Mouse (Mus musculus): Measurements from ENCODE around the gene Trpc4. TPM values are rescaled to one million over a fixed set of nuclear protein-coding genes. Genes with fewer than 3 reads are reported as not detected.

Trpc4 gene
- 0.06 and 0.11 TPM in 2 replicates for polyA plus RNA-seq (2015; fragmentation: Nextera tagmentation; extraction: Ambion mirVana)

GRCm38 (mm10) chr3:54155639-54156315 lies at the start of gene Trpc4:
Trpc4 (plus strand) TSS chr3:54156035.
- ATAC-seq (ENCODE audit: low read depth), result peak; percentile 17; the same call in 1 of the 2 replicates
- no peak within 1 kb of the TSS for H3K9ac ChIP-seq (ENCODE audit: low read length)
- 2% methylated on average over 35 of the region's 36 CpGs for WGBS
- no peaks in the 10 kb centered on the region for H3K9me3 ChIP-seq (ENCODE audit: control insufficient read depth, low read length)
- H3K27me3 ChIP-seq (ENCODE audit: control insufficient read depth, insufficient read depth, low read depth, low read length), result peaks cover 24% of the 10 kb centered on the region
- H3K27ac ChIP-seq (ENCODE audit: low read length), result no peak within 1 kb of the TSS
- H3K36me3 ChIP-seq (ENCODE audit: control insufficient read depth, insufficient read depth, low read length), result no peaks in the 10 kb centered on the region
- H3K4me1 ChIP-seq (replicated peaks; ENCODE audit: control insufficient read depth, insufficient read depth, low read length), result peaks cover 7% of the 10 kb centered on the region
- H3K4me2 ChIP-seq (ENCODE audit: low read depth, low read length), result peak within 1 kb of the TSS; percentile 49
- H3K4me3 ChIP-seq (ENCODE audit: low read length), result peak within 1 kb of the TSS; percentile 34

GRCm38 (mm10) chr3:54111489-54111888 lies 44.3 kb upstream of the Trpc4 start:
- WGBS, result 58% methylated on average over 9 of the region's 9 CpGs
- Histone ChIP-seq H3K4me1 (replicated peaks; ENCODE audit: control insufficient read depth, insufficient read depth, low read length) (no peaks in the 10 kb centered on the region), H3K27ac (ENCODE audit: low read length) (no peak overlapping the region), H3K4me2 (ENCODE audit: low read depth, low read length) (no peak overlapping the region), H3K27me3 (ENCODE audit: control insufficient read depth, insufficient read depth, low read depth, low read length) (no peaks in the 10 kb centered on the region), H3K36me3 (ENCODE audit: control insufficient read depth, insufficient read depth, low read length) (no peaks in the 10 kb centered on the region), H3K9ac (ENCODE audit: low read length) (no peak overlapping the region), H3K4me3 (ENCODE audit: low read length) (no peak overlapping the region), H3K9me3 (ENCODE audit: control insufficient read depth, low read length) (no peaks in the 10 kb centered on the region)
- ATAC-seq (ENCODE audit: low read depth), result no peak

- Histone ChIP-seq H3K27me3 (ENCODE audit: control insufficient read depth, insufficient read depth, low read depth, low read length) (no peaks in the 10 kb centered on the region), H3K36me3 (ENCODE audit: control insufficient read depth, insufficient read depth, low read length) (no peaks in the 10 kb centered on the region), H3K4me2 (ENCODE audit: low read depth, low read length) (no peak overlapping the region), H3K4me1 (replicated peaks; ENCODE audit: control insufficient read depth, insufficient read depth, low read length) (no peaks in the 10 kb centered on the region), H3K9ac (ENCODE audit: low read length) (no peak overlapping the region), H3K27ac (ENCODE audit: low read length) (no peak overlapping the region), H3K4me3 (ENCODE audit: low read length) (no peak overlapping the region), H3K9me3 (ENCODE audit: control insufficient read depth, low read length) (no peaks in the 10 kb centered on the region)
- no peak for ATAC-seq (ENCODE audit: low read depth)
- WGBS, result 51% methylated on average over 5 of the region's 5 CpGs
Observed at GRCm38 (mm10) chr3:54135376-54135775, 20.5 kb upstream of the Trpc4 start.

GRCm38 (mm10) chr3:54141376-54141775 lies 14.5 kb upstream of the Trpc4 start:
- WGBS, result 84% methylated on average over 2 of the region's 2 CpGs
- H3K9ac ChIP-seq (ENCODE audit: low read length), result no peak overlapping the region

GRCm38 (mm10) chr3:54154844-54155638 lies 794 bp upstream of the Trpc4 start:
- Histone ChIP-seq H3K4me3 (ENCODE audit: low read length) (no peak overlapping the region; the same call in 1 of the 2 replicates), H3K9me3 (ENCODE audit: control insufficient read depth, low read length) (no peaks in the 10 kb centered on the region), H3K4me1 (replicated peaks; ENCODE audit: control insufficient read depth, insufficient read depth, low read length) (peaks cover 7% of the 10 kb centered on the region), H3K36me3 (ENCODE audit: control insufficient read depth, insufficient read depth, low read length) (no peaks in the 10 kb centered on the region), H3K27ac (ENCODE audit: low read length) (no peak overlapping the region), H3K9ac (ENCODE audit: low read length) (no peak overlapping the region), H3K4me2 (ENCODE audit: low read depth, low read length) (peak overlapping the region; percentile 4), H3K27me3 (ENCODE audit: control insufficient read depth, insufficient read depth, low read depth, low read length) (peaks cover 24% of the 10 kb centered on the region)
- ATAC-seq (ENCODE audit: low read depth), result peak; percentile 66; the same call in 1 of the 2 replicates
- WGBS, result 2% methylated on average over 16 of the region's 16 CpGs

More at GRCm38 (mm10) chr3:54141376-54141775, 14.5 kb upstream of the Trpc4 start:
- H3K27me3 ChIP-seq (ENCODE audit: control insufficient read depth, insufficient read depth, low read depth, low read length), result no peaks in the 10 kb centered on the region
- H3K36me3 ChIP-seq (ENCODE audit: control insufficient read depth, insufficient read depth, low read length), result no peaks in the 10 kb centered on the region
- no peak overlapping the region for H3K27ac ChIP-seq (ENCODE audit: low read length)
- H3K4me2 ChIP-seq (ENCODE audit: low read depth, low read length), result no peak overlapping the region
- ATAC-seq (ENCODE audit: low read depth), result no peak
- H3K9me3 ChIP-seq (ENCODE audit: control insufficient read depth, low read length), result no peaks in the 10 kb centered on the region
- H3K4me1 ChIP-seq (replicated peaks; ENCODE audit: control insufficient read depth, insufficient read depth, low read length), result no peaks in the 10 kb centered on the region
- H3K4me3 ChIP-seq (ENCODE audit: low read length), result no peak overlapping the region

- H3K9ac ChIP-seq (ENCODE audit: low read length), result no peak overlapping the region
- peak overlapping the region; percentile 49 for H3K4me2 ChIP-seq (ENCODE audit: low read depth, low read length)
- no peak overlapping the region for H3K27ac ChIP-seq (ENCODE audit: low read length)
- peaks cover 7% of the 10 kb centered on the region for H3K4me1 ChIP-seq (replicated peaks; ENCODE audit: control insufficient read depth, insufficient read depth, low read length)
- under 1% methylated on average over 28 of the region's 28 CpGs for WGBS
- no peaks in the 10 kb centered on the region for H3K9me3 ChIP-seq (ENCODE audit: control insufficient read depth, low read length)
- no peak for ATAC-seq (ENCODE audit: low read depth)
- peak overlapping the region; percentile 34 for H3K4me3 ChIP-seq (ENCODE audit: low read length)
- peaks cover 24% of the 10 kb centered on the region for H3K27me3 ChIP-seq (ENCODE audit: control insufficient read depth, insufficient read depth, low read depth, low read length)
- H3K36me3 ChIP-seq (ENCODE audit: control insufficient read depth, insufficient read depth, low read length), result no peaks in the 10 kb centered on the region
Observed at GRCm38 (mm10) chr3:54156316-54157000, 623 bp downstream of the Trpc4 start.

GRCm38 (mm10) chr3:54170701-54171100 lies 14.9 kb downstream of the Trpc4 start:
- Histone ChIP-seq H3K4me2 (ENCODE audit: low read depth, low read length) (no peak overlapping the region), H3K9me3 (ENCODE audit: control insufficient read depth, low read length) (no peaks in the 10 kb centered on the region), H3K4me1 (replicated peaks; ENCODE audit: control insufficient read depth, insufficient read depth, low read length) (no peaks in the 10 kb centered on the region), H3K27me3 (ENCODE audit: control insufficient read depth, insufficient read depth, low read depth, low read length) (no peaks in the 10 kb centered on the region), H3K36me3 (ENCODE audit: control insufficient read depth, insufficient read depth, low read length) (no peaks in the 10 kb centered on the region), H3K27ac (ENCODE audit: low read length) (no peak overlapping the region), H3K9ac (ENCODE audit: low read length) (no peak overlapping the region), H3K4me3 (ENCODE audit: low read length) (no peak overlapping the region)
- no peak for ATAC-seq (ENCODE audit: low read depth)

- H3K4me1 ChIP-seq (replicated peaks; ENCODE audit: control insufficient read depth, insufficient read depth, low read length), result no peaks in the 10 kb centered on the region
- no peaks in the 10 kb centered on the region for H3K36me3 ChIP-seq (ENCODE audit: control insufficient read depth, insufficient read depth, low read length)
- no peak overlapping the region for H3K4me2 ChIP-seq (ENCODE audit: low read depth, low read length)
- no peak overlapping the region for H3K27ac ChIP-seq (ENCODE audit: low read length)
- 45% methylated on average over 1 of the region's 1 CpGs for WGBS
- no peak overlapping the region for H3K4me3 ChIP-seq (ENCODE audit: low read length)
- H3K9ac ChIP-seq (ENCODE audit: low read length), result no peak overlapping the region
- no peaks in the 10 kb centered on the region for H3K27me3 ChIP-seq (ENCODE audit: control insufficient read depth, insufficient read depth, low read depth, low read length)
- no peak for ATAC-seq (ENCODE audit: low read depth)
- 0 out of 2 replicates have a peak, but pooled peaks cover 3% of the 10 kb centered on the region for H3K9me3 ChIP-seq (ENCODE audit: control insufficient read depth, low read length)
Observed at GRCm38 (mm10) chr3:54177296-54177695, 21.5 kb downstream of the Trpc4 start.

Measured in lung, embryonic 16.5 days (tissue).